Mouse (Mus musculus) neutrophil, adult 83 days (primary cell): Measurements from ENCODE around the gene Nyap2. TPM values are rescaled to one million over a fixed set of nuclear protein-coding genes. Genes with fewer than 3 reads are reported as not detected.

ENCODE experiments used
- total RNA-seq, 2 experiments: library from RNA; stranded (reverse); gene quantifications; one replicate each; pipeline ENCODE4 v1.2.4; 2023

Gene Nyap2
- total RNA-seq, result not detected

DNA sequence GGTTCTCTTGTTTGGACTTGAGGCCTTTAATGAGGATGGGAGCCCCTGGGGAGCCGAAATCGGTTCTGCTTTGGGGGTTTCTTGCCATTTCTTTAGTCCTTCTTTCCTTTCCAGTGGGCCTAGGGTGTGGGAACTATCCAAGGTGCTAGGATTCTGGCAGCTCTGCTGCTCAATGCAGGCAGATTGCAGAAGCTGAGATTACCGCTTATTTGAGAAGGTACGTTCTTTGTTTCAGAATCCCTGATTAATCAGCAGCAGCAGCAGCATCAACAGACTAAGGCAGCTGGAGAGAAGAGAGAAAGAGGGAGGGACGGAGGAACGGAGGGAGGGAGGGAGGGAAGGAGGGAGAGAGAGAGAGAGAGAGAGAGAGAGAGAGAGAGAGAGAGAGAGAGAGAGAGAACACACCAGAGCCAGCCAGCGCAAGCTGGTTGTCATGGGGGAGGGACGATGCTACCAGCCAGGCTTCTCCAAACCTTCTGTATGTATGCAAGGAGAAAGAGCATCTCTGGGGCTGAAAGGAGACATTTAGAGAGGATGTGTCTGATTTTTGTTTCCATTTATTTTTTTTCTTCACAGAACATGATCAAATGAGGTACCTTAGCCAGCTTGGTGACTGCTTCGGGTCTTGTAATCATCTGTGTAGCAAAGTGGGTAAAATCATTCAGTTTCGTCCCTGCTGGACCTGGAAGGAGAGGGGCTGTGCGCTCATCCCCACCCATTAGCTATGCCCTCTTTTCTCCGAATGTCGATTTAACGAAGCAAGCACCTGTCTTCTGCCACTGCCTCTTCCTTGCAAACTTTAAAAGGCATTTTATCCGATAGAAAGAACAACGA is at the start of gene Nyap2:
Nyap2 (plus strand) TSS at position 120 of the 834 bp plus-strand sequence.

